Mouse (Mus musculus) regulatory T cell (primary cell): Measurements from ENCODE around the gene Ipo13.

Experiments
- in situ Hi-C: fragments of 300-600 bp; cut with MboI, MseI; formaldehyde crosslinking; loops from one replicate; pipeline ENCODE4 v1.15.1; 2025; ENCODE audit warnings: high pct_unique_total_duplicates

Gene Ipo13

DNA sequence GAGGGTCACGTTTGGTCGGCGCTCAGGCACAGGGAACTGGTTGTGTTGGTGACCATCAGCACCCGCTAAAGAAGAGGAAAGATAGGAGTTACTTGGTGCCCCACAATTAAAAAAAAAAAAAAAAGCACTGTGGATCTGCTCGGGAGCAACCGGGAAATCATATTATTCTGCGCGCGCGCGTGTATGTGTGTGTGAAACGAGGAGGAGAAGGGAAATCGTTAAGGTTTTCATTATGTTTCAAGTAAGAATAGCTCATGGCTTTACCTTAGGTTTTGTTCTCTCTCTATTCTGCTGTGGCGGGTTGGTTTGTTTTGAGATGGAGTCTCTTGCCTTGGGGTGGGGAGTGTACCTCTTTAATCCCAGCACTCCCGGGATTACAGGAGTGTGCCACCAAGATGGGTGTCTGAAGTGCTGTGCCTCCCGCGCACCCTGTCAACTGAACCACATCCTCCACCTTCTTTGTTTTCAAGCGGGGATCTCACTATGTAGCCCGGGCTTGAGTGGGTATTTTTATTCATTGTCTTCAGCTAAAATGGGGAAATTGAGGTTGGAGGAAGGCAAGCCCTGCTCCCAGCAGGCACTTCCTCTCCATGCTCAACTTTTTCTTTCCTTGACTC, 798 bp upstream of the Ipo13 start:
- in situ Hi-C loops = no loop called here

DNA sequence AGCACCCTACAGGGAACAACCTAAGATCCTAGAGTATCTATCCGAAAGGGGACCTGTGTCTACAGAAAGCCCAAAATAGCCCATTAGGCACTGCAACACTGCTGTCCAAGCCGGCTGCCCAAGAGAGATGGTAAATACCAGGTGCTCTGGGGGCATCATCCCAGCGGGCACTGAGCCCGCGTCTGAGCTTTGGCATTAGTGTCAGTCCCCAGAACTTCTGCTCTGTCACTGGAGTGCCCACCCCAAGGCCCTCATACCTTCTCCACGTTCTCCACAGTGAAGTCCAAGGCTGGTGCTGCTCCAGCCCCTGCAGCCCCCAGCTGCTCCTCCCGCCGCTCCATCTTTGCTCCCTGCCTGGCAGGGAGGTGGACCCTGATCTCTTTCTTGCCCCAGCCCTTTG, 768 bp downstream of the Ipo13 start:
- in situ Hi-C loops = no loop called here

DNA sequence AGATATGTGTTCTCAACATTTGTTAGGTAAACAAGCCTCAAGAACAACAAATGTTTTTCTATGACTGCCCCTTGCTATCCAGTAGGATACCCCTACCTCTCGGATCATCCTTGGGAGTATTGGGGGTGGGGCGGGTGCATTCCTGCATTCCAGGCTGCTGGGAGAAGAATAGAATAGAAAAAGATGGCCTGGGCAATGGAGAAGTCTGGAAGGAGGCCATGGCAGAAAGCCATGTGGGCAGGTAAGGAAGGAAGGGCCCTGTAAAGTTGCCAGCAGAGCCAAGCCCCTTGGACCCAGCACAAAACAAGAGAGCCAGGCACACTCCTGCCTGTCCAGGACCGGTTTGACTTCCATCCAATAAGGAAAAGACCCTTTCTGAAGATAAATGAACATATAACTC, 1.4 kb downstream of the Ipo13 start:
- in situ Hi-C loops = no loop called here

DNA sequence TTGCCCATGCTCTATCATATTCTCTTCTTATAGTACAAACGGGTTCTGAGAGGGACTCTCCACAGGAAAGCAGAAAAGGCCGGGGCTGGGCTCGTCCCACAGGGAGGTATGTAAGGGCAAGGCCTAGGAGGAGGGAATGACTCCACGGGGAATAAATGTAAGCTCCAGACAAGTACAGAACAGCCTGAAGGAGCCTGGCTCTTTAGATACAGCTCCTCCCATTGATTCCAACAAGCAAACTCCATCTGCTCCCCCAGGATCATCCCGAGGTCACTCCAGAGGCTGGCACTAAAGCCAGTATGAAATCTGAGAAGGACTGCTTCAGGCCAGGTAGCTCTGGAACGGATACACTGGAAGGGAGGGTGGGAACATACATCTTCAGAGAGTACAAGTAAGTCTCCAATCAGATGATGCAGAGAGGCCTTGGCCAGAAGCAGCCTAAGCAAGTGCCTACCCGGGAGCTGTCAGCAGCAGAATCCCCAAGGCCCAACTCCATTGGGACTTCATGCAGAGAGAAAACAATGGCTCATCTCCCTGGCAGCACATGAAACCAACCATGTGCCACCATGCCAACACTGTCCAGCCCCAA, 2.0 kb downstream of the Ipo13 start:
- in situ Hi-C loops = no loop called here

DNA sequence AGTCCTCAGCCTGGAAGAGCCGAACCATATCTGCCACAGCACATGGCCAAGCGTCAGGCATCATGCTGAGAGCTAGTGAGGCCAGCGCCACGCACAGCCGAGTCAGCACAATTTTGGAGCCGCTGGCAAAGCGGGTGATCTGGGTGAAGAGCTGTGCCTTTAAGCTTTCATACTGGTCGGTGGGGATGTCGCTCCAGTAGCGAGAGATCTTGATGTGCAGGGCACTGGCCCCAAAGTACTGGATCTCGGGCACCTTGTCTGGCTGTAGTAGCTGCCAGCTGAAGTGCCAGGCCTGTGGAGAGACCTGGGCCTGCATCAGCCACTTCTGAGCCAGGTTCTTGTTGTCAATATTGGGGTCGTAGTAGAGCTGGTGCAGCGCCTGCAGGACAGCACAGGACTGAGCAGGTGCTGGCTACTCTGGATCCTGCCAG, 2.7 kb downstream of the Ipo13 start:
- in situ Hi-C loops = no loop called here

DNA sequence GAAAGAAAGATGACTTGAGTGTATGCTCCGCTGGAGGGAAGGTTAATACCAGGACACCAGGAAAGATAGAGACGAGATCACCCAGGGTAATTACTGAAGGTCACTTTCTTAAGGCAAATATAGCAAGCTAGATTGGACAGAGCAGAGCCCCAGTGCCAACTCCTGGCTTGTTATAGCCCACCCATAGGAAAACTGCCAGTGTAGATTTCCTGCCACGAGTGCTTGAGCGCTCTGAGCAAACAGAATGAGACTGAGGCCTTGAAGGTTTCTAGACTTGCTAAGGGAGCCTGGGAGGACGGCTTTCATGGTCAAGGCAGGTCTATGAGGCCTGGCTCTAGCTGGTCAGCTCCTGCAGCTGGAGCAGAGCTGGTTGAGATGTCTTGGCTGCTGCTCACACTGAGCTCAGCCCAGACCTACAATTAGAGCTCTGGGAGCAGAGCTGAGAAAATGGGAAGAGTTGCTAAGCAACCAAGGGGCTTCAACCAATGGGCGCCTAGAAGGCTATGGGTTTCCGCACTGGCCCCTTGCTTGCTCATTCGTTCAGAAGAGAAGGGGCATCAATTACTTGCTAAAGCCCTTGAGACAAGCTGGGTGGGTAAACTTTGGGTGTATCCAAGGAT, 5.9 kb downstream of the Ipo13 start:
- in situ Hi-C loops = no loop called here

DNA sequence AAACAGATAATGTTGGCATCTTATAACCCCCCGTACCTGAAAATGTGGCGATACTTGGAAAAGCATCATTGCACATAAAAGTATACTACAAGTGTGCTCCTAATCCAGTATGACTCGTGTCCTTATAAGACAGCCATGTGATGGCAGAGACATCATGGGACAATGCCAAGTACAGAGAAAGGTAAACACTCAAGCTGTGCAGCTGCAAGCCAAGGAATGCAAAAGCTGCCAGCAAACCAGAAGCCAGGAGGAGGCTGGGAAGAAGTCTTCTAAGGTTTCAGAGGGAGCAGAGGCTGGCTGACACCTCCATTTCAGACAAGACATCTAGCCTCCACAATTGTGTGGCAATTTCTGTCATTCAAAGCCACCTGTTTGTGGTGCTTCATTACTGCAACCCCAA, 8.6 kb downstream of the Ipo13 start:
- in situ Hi-C loops = no loop called here

DNA sequence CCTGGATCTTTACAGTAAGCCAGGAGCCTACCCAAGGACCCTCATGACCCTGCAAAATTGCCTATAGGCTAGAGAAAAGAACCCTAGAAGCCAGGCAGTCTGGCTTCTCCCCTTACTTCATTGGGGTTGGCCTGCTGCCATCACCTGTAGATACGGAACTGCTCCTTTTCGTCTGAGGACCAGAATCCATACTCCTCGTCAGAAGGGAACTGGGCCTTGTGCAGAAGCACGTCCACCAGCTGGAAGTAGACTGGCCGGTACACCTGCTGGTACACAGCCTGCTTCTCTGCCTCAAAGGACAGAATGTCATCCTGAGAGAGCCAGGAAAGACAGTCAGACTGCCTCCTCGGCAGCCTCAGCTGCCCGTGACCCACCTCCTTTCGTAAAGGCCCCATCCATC, 10.0 kb downstream of the Ipo13 start:
- in situ Hi-C loops = no loop called here

DNA sequence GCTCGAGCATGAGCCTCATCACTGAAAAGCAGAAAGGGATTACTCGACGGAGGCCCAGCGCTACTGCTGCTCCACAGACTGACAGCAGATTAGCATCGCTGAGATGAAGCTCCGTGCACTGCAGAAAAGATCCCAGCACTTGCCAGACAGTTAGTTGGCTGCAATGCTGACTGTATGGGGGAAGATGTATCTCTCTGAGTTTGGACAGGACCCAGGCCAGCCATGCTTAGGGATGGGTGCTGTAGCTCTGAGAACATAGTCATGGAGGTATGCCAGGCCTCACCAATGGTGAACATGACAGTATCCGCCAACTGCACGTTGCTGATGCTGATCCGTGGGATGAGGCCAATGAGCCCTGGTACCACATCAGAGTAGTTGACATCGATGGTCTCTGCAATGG, 10.7 kb downstream of the Ipo13 start:
- in situ Hi-C loops = no loop called here

DNA sequence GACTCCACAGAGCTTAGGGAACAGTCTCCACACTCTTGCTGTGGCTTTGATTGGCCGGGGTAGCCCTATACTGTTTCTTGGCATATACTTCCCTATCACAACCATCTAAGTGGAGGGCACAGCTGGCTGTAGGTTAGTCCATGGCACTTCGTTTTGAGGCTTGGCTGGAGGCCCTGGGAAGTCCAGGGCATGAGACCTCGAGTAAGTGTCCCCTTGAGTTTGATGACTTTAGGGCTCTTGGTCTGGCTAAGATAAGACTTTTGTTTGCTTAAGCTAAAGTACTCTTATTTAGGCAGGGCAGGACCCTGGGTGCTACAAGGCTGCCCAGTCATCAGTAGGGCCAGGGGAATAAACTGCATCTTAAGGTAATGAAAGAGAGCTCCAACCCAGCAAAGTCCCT, 16.7 kb downstream of the Ipo13 start:
- in situ Hi-C loops = loop anchor here (5.0 kb wide), 1 partner anchor 729 kb away; no protein-coding TSS in a partner anchor

DNA sequence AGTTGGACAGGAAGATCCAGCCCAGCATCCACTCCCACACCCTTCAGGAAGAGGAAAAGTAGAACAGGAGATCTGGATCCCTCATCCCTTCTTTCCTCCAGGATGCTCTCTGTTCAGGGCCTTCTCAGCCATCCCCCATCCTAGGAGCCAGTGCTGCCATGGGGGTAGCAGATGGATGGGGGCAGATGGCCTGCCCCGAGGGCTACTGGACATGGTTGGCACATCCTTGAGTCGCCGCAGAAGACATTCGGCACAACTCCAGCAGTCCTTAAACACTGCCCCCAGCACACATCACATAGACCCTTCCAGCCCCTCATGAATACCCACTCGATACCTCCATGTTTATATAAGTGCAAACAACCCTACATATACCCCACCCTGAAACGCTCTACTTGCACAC, 18.8 kb downstream of the Ipo13 start:
- in situ Hi-C loops = loop anchor here (5.0 kb wide), 1 partner anchor 731 kb away; no protein-coding TSS in a partner anchor

DNA sequence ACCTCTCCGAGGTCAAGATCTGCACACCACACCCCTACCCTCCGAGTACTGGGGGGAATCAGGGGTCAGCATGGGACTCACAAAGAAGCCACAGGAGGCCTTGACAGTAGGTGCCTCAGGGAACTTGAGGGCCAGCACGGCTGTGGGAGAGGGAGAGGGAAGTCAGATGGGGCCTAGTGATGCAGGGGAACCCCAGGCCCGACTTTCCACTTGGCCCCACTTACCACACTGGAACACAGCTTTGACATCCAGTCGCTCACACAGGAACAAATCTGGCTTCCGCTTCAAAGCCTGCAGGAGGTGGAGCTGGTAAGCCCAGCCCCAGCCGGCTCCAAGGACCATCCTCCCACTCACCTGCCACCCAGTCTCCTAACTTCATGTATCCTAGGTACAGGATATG, 19.5 kb downstream of the Ipo13 start:
- in situ Hi-C loops = loop anchor here (5.0 kb wide), 1 partner anchor 732 kb away; no protein-coding TSS in a partner anchor

DNA sequence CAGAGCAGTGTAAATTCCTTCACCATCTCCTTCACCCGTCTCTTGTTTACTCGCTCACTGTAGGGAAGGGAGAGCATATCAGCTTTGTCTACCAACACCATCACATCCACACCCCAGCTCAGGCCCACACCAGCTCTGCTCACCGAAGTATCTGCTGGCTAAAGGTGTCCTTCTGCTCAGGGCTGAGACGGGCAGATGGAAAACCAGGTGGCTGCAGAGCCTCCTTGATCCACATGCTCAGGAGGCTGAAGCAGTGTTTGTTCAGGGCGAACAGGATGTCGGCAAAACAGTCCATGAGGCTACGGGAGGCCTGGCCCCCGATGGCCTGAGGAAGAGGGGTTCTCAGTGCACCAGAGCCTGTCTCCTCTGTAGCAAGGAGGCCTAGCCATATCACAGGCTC, 20.2 kb downstream of the Ipo13 start:
- in situ Hi-C loops = no loop called here

DNA sequence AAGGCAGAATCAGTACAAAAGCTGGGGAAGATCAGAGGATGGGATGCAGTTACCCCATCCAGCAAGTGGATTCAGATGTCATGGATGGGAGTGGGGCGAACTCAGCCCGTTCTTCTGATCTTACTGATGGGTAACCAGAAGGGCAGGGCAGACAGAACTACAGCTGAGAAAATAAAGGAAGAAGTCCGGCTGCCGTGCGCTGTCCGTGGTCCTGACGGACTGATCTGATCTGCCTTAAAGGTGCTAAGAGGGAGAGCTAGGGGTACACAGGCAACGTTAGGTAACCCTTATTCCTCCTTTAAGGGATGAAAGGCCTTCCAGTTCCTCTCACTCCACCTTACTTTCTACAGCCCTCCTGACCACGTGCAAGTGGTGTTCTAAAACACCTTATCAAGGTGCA, 21.4 kb downstream of the Ipo13 start:
- in situ Hi-C loops = no loop called here

DNA sequence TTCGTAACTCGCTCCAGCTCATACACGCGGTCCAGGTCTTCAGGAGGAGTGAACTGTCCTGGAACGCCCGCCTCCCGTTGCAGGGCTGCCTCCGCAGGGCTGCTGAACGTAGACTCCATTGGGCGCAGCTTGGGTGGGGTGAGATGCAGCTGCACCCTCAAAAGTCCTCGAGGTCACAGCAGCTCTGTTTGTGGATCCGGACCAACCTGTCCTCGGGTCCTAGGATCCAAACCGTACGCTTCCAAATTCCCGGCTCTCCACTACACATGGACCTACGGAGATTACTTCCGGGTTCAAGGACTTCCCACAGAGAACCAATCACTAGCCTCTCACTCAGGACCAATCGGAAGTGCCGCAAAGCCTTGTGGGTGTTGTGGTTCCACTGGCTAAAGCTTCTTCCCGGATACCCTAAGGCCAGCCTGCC, 23.0 kb downstream of the Ipo13 start, which contains the start of gene Dph2:
Gene Dph2 (minus strand): TSS at position 295 of the 424 bp plus-strand sequence.
- in situ Hi-C loops = no loop called here

DNA sequence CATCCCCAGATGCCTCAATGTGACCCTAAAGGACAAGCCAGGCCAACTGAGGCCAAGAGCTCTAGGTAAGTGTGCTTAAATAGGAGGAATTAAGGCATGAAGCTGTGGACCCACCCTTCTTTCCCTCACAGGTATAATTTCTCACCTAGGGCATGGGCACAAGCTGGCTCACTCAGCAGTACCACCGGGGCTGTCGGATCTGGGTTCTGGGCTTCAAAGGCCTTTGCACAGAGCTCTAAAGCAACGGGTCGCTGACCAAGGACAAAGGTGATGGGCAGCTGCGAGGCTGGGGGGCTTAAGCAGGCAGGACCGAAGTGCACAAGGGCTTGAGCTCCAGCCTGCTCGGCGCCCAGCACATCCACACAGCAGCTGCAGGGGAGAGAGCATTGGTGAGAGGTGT, 24.0 kb downstream of the Ipo13 start:
- in situ Hi-C loops = no loop called here

DNA sequence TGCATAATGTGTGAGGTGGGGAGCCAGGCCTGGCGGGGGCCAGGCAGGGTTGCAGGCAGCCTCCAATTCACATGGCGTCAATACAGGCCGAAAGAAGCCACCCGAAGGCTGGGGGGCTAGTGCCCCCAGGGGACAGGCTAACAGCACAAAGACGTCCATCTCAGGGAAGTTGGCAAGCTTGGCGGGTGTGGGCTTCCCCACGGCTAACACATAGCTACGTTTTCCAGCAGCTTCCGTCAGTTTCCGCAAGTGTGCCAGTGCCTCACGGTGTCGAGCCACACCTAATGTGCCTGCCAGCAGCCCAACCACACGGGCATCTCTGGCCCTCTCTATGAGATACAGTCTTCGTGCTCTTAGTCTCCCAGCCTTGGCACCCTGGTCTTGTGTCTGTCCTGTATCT, 24.8 kb downstream of the Ipo13 start:
- in situ Hi-C loops = no loop called here

DNA sequence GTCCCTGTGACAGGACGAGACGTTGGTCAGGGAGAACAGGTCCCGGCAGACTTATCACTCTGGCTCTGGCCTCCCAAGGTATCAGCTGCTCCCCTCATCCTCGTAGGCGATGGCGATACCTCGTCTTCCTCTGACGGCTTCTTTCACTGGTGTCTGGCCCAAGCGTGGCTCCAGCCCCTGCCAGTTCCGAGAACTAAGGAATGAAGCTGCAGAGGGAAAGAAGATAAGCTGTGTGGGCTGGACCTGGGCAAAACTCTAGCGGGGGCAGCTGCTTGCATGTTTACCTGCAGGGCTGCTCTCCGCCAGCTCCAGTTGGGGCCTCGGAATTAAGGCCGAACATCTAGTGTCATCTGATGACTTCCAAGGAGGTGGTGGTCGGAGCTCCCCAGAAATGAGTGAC, 25.3 kb downstream of the Ipo13 start:
- in situ Hi-C loops = no loop called here

DNA sequence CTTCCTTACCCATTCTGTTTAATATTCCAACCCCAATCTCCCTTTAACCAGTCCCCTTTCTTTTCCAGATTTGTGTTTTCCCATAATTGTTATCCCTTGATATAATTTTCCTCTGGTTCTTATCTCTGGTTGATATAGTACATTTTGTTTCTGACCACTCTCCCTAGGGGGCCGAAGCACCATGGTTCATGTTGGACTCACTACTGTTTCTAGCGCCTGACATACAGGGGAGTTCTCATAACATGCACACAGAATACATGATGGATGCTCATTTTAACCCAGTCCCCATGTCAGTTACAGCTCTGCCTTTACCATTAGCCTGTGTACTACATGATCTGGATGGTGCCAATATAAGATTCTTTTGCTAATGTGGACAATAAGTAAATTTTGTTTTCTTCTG, 26.9 kb downstream of the Ipo13 start:
- in situ Hi-C loops = no loop called here

DNA sequence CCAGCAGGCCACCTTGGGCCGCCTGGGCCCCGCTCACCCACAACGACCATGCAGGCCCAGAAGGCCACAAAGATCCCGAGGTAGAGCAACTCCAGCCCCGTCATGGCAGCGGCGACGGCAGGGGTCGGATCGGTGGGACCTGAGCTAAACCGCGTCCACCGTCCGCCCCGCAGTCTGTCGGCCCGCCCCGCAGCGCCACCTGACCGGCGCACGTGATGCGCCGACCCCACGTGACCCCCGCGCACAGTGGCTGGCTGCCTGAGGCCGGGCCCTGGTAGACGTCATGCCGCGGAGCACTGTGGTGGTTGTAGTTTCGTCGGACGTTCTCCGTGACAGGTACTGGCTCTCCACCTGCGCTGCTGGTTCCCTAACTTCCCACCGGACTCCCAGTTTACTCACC, 27.7 kb downstream of the Ipo13 start, which contains the start of gene Atp6v0b:
Gene Atp6v0b (minus strand): TSS at position 201 of the 400 bp plus-strand sequence.
- in situ Hi-C loops = no loop called here

DNA sequence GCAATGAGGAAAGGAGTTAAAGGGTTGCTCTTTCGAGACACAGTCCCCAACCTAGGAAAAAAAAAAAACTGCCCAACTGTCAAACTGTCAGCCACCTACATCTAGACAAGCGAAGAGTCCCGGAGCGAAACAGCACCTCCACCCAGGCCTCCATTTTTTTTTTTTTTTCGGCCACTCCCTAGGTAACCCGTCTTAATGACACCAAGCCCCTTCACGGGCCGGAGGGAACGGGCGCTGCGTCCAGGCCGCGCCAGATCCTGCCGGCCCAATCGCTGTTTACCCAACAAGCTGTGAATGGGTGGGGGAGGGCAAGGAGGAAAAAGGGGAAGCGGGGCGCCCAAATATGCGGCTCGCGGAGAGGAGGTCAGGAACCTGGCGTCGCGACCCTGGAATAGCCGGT, 28.2 kb downstream of the Ipo13 start:
- in situ Hi-C loops = no loop called here

DNA sequence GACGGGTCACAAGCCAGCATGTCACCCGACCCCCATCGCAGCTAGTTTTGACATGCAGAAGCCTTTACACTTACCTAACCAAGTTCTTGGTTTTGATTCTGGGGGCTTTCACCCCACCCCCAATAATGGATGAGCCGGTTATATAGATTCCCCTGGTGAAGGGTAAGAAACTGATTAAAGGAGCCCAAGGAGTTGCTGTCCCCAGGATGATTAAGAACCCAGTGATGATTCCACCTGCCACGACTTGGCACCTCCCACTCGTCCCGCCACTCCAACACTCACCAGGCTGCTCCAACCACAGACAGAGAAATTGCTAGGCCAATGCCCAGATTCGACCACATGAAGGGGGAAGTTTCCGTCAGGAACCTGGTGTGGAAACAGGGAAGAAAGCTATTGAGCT, 28.8 kb downstream of the Ipo13 start:
- in situ Hi-C loops = no loop called here

DNA sequence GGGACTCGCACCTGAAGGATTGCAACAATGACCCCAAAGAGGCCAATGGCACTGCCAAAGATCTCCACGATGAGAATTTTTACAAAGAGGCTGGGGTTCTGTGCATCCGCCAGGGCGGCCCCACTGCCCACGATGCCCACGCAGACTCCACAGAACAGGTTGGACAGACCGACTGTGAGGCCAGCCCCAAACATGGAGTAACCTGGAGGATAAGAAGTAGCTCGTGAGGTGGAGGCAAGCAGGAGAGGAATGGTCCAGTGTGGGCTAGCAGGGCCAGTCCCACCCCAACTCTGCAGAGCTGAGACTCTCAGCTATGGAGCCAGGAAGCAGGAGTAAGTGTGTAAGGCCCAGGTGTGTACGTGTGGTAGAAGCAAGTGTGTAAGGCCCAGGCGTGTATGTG, 29.7 kb downstream of the Ipo13 start:
- in situ Hi-C loops = no loop called here
